Mouse (Mus musculus): ENCODE results near the gene Aldh3b1. TPM values are rescaled to one million over a fixed set of nuclear protein-coding genes. Genes with fewer than 3 reads are reported as not detected.

Aldh3b1 gene
- polyA plus RNA-seq, 1 experiment, result not detected

GRCm38 (mm10) chr19:3897557-3897956 lies 32.1 kb downstream of the Aldh3b1 start:
- Histone ChIP-seq H3K9me3 (ENCODE audit: control insufficient read depth, low read length) (no peaks in the 10 kb centered on the region), H3K4me1 (ENCODE audit: control insufficient read depth) (no peaks in the 10 kb centered on the region), H3K27me3 (ENCODE audit: control insufficient read depth) (no peaks in the 10 kb centered on the region), H3K36me3 (ENCODE audit: control insufficient read depth) (peaks cover 65% of the 10 kb centered on the region), H3K4me3 (replicated peaks) (no peak overlapping the region)
- no peak for TF ChIP-seq TAL1 (IDR thresholded peaks at IDR 0.05; ENCODE audit: low read length)
- no peak for TF ChIP-seq GATA1 (IDR thresholded peaks at IDR 0.05; ENCODE audit: low read length)

- H3K27me3 ChIP-seq (ENCODE audit: control insufficient read depth), result no peaks in the 10 kb centered on the region
- H3K4me1 ChIP-seq (ENCODE audit: control insufficient read depth), result no peaks in the 10 kb centered on the region
- no peak overlapping the region for H3K4me3 ChIP-seq (replicated peaks)
- TF ChIP-seq GATA1 (IDR thresholded peaks at IDR 0.05; ENCODE audit: low read length) (no peak), TAL1 (IDR thresholded peaks at IDR 0.05; ENCODE audit: low read length) (no peak)
- H3K36me3 ChIP-seq (ENCODE audit: control insufficient read depth), result peaks cover 67% of the 10 kb centered on the region
- no peaks in the 10 kb centered on the region for H3K9me3 ChIP-seq (ENCODE audit: control insufficient read depth, low read length)
Observed at GRCm38 (mm10) chr19:3896208-3896607, 33.4 kb downstream of the Aldh3b1 start.

DNA sequence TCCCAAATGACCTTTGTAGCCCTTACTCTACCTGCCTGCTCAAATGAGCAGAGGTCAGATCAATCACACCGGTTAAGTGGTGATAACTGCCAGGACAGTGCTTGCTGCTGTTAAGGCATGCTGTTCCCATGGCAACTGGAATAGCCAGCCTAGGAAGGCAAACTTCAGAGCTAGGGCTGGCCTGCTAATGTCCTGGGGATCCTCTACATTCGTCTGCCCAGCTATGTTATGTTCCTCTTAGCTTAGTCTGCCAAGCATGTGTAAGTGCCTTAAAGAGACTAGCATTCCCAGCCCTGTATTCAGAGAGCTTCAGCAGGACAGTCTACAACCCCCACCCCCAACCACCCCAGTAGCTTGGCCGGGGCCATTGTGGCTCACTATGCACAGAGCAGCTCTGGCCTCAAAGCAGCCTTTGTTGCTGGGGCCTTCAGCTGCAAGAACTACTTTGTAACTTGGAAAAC lies 34.4 kb downstream of the Aldh3b1 start:
- H3K27me3 ChIP-seq (ENCODE audit: control insufficient read depth), result no peaks in the 10 kb centered on the region
- peaks cover 74% of the 10 kb centered on the region for H3K36me3 ChIP-seq (ENCODE audit: control insufficient read depth)
- H3K4me3 ChIP-seq (replicated peaks), result no peak overlapping the region
- H3K4me1 ChIP-seq (ENCODE audit: control insufficient read depth), result no peaks in the 10 kb centered on the region
- TF ChIP-seq TAL1 (IDR thresholded peaks at IDR 0.05; ENCODE audit: low read length) (no peak), GATA1 (IDR thresholded peaks at IDR 0.05; ENCODE audit: low read length) (no peak)
- H3K9me3 ChIP-seq (ENCODE audit: control insufficient read depth, low read length), result no peaks in the 10 kb centered on the region

- H3K27me3 ChIP-seq (ENCODE audit: control insufficient read depth), result no peaks in the 10 kb centered on the region
- H3K36me3 ChIP-seq (ENCODE audit: control insufficient read depth), result peaks cover 79% of the 10 kb centered on the region
- H3K4me3 ChIP-seq (replicated peaks), result no peak overlapping the region
- TF ChIP-seq GATA1 (IDR thresholded peaks at IDR 0.05; ENCODE audit: low read length), result no peak
- TF ChIP-seq TAL1 (IDR thresholded peaks at IDR 0.05; ENCODE audit: low read length), result no peak
- H3K4me1 ChIP-seq (ENCODE audit: control insufficient read depth), result no peaks in the 10 kb centered on the region
- H3K9me3 ChIP-seq (ENCODE audit: control insufficient read depth, low read length), result no peaks in the 10 kb centered on the region
Observed at GRCm38 (mm10) chr19:3894294-3894693, 35.3 kb downstream of the Aldh3b1 start.

DNA sequence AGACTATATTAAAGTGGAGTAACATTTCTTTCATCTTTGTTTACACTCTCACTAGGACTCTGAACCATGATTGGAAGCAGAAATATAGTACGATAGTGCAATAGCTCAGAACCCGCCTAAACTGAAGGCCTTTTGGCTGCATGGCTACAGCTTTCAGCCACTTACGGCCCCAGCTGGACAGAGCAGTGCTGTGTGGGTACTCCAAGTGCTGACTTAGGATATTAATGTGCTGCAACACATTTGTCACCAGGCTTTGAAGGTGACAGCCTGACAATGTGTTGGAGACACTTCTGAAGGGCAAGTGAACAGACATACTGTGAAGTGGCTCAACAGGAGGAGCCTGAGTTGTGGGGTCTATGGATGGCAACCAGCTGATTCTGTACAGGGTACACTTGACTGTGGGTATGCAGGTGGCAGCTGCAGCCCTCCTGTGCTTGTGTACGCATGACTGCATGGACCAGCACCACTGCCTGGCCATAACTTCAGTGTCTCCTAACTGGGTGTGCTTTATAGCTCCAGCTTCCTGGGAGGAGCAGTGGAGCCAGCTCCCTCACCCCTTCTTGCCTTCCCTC lies 36.0 kb downstream of the Aldh3b1 start:
- Histone ChIP-seq H3K27me3 (ENCODE audit: control insufficient read depth) (no peaks in the 10 kb centered on the region), H3K36me3 (ENCODE audit: control insufficient read depth) (peaks cover 81% of the 10 kb centered on the region), H3K9me3 (ENCODE audit: control insufficient read depth, low read length) (no peaks in the 10 kb centered on the region), H3K4me3 (replicated peaks) (no peak overlapping the region), H3K4me1 (ENCODE audit: control insufficient read depth) (no peaks in the 10 kb centered on the region)
- no peak for TF ChIP-seq GATA1 (IDR thresholded peaks at IDR 0.05; ENCODE audit: low read length)
- no peak for TF ChIP-seq TAL1 (IDR thresholded peaks at IDR 0.05; ENCODE audit: low read length)

DNA sequence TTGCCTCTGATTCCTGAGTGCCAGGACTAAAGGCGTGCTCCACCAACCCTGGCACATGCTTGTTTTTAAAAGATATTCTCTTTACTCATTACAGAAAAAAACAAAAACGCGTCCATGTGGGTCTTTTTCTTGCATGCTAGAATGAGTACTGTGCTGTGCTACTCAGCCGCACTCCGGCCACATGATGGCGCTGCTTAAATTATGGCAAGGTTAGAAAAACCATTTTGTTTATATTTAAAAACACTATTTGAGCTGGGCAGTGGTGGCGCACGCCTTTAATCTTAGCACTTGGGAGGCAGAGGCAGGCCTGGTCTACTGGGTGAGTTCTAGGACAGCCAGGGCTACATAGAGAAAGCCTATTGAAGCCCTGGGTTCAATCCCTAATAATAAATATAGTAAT lies 39.4 kb downstream of the Aldh3b1 start:
- no peaks in the 10 kb centered on the region for H3K9me3 ChIP-seq (ENCODE audit: control insufficient read depth, low read length)
- H3K27me3 ChIP-seq (ENCODE audit: control insufficient read depth), result no peaks in the 10 kb centered on the region
- H3K4me1 ChIP-seq (ENCODE audit: control insufficient read depth), result no peaks in the 10 kb centered on the region
- TF ChIP-seq TAL1 (IDR thresholded peaks at IDR 0.05; ENCODE audit: low read length) (no peak), GATA1 (IDR thresholded peaks at IDR 0.05; ENCODE audit: low read length) (no peak)
- no peak overlapping the region for H3K4me3 ChIP-seq (replicated peaks)
- peaks cover 69% of the 10 kb centered on the region for H3K36me3 ChIP-seq (ENCODE audit: control insufficient read depth)

DNA sequence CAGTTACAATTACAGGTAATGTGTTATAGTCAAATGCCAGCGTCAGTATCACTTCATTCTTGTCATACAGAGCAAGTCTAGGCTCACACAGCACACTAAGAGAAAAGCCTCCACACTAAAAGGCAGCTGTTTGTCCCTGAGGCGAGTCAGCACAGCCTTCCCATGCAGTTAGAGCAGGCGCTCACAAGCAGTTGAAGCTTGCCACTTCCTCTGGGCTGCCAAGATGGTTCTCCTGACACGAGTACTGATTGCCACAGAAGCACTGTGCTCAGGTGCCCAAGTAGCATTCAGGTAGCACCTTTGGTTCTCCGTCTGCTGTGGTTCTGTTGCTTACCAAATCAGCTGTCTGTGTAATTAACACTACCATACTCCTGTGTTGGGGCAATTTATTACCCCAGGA lies 40.5 kb downstream of the Aldh3b1 start:
- Histone ChIP-seq H3K4me1 (ENCODE audit: control insufficient read depth) (no peaks in the 10 kb centered on the region), H3K36me3 (ENCODE audit: control insufficient read depth) (peaks cover 64% of the 10 kb centered on the region), H3K27me3 (ENCODE audit: control insufficient read depth) (no peaks in the 10 kb centered on the region), H3K9me3 (ENCODE audit: control insufficient read depth, low read length) (no peaks in the 10 kb centered on the region), H3K4me3 (replicated peaks) (no peak overlapping the region)
- TF ChIP-seq TAL1 (IDR thresholded peaks at IDR 0.05; ENCODE audit: low read length) (no peak), GATA1 (IDR thresholded peaks at IDR 0.05; ENCODE audit: low read length) (no peak)

- Histone ChIP-seq H3K4me1 (ENCODE audit: control insufficient read depth) (no peaks in the 10 kb centered on the region), H3K36me3 (ENCODE audit: control insufficient read depth) (peaks cover 26% of the 10 kb centered on the region), H3K4me3 (replicated peaks) (no peak overlapping the region)
Observed at GRCm38 (mm10) chr19:3884325-3884990, 45.1 kb downstream of the Aldh3b1 start.

DNA sequence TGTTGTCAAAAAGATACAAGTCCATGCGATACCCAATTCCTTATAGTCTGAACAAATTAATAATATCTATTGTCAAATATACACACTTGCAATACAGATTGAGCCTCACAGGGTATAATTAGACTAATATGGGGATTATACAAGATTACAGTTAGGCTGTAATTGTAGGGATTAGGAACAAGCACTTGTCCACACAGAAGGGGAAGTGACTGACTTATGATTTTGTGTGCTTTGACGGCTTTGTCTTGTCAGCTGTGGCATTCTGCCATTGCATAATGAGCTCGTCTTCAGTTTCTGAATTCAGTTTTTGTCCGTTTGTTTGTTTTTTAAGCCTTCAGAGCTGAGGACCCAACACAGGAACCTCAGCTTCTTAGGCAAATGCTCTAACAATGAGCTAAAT lies 47.4 kb downstream of the Aldh3b1 start:
- no peaks in the 10 kb centered on the region for H3K9me3 ChIP-seq (ENCODE audit: control insufficient read depth, low read length)
- TF ChIP-seq TAL1 (IDR thresholded peaks at IDR 0.05; ENCODE audit: low read length), result no peak
- no peak for TF ChIP-seq GATA1 (IDR thresholded peaks at IDR 0.05; ENCODE audit: low read length)
- H3K4me3 ChIP-seq (replicated peaks), result no peak overlapping the region
- H3K36me3 ChIP-seq (ENCODE audit: control insufficient read depth), result peaks cover 15% of the 10 kb centered on the region
- no peaks in the 10 kb centered on the region for H3K4me1 ChIP-seq (ENCODE audit: control insufficient read depth)
- H3K27me3 ChIP-seq (ENCODE audit: control insufficient read depth), result no peaks in the 10 kb centered on the region

More at GRCm38 (mm10) chr19:3884325-3884990, 45.1 kb downstream of the Aldh3b1 start:
- TF ChIP-seq GATA1 (IDR thresholded peaks at IDR 0.05; ENCODE audit: low read length) (no peak), TAL1 (IDR thresholded peaks at IDR 0.05; ENCODE audit: low read length) (no peak)
- H3K9me3 ChIP-seq (ENCODE audit: control insufficient read depth, low read length), result no peaks in the 10 kb centered on the region
- no peaks in the 10 kb centered on the region for H3K27me3 ChIP-seq (ENCODE audit: control insufficient read depth)

Data from erythroblast, embryonic 14.5 days (primary cell).